28 mouse cellular contexts compared by ENCODE assay signal in genomic region chr1:66172127-66172526, GRCm38 (mm10). TPM values are rescaled to one million over a fixed set of nuclear protein-coding genes. Genes with fewer than 3 reads are reported as not detected.
DNase-seq lines count a peak whose midpoint lies in the region; ATAC-seq and TF ChIP-seq lines count a peak whose summit lies in the region.
"Had no signal": no experiment of that assay in that cellular context is flagged by ENCODE, and none has a peak within 500 bp of the region (broad histone marks: within the 10 kb centered on the region; RNA-seq: fewer than 3 reads in every experiment).

No protein-coding gene starts in this region.

- DNase-seq in retina, postnatal 1 day, result peak; percentile 49
- no peak for DNase-seq in retina, embryonic 14.5 days (ENCODE audit: low spot score)
- no peak for DNase-seq in thymus, adult 2 months
- DNase-seq: adrenal gland, adult 8-10 months; adrenal gland, postnatal 25 days; B cell, adult 2 months; cerebellum, adult 18-20 months; cerebellum, adult 9-10 months; cerebellum, postnatal 25 days; gastrocnemius, postnatal 10 days; gastrocnemius, postnatal 36 days; heart, adult 2 months; heart, postnatal 14 days; heart, postnatal 4 days; kidney, adult 18-20 months had no signal

- no peak for ATAC-seq in forebrain, embryonic 12.5 days (ENCODE audit: low FRiP score)
- no peak for ATAC-seq in forebrain, embryonic 15.5 days (replicated peaks)
- ATAC-seq: activated CD4-positive, CD25-positive, alpha-beta regulatory T cell, adult 4 months; CD4-positive, CD25-positive, alpha-beta regulatory T cell, adult 4 months; hindbrain, postnatal 0 days; inflammation-experienced regulatory T-cells, adult 6 months; intestine, embryonic 16.5 days had no signal

- H3K79me2 ChIP-seq in myocyte (ENCODE audit: control insufficient read depth, insufficient read depth), result no peaks in the 10 kb centered on the region

- 0 out of 2 replicates have a peak overlapping the region, but pooled peaks have one; percentile 42 for H3K27ac ChIP-seq in forebrain, embryonic 12.5 days
- H3K27ac ChIP-seq in forebrain, embryonic 15.5 days (replicated peaks), result no peak overlapping the region
- H3K27ac ChIP-seq in thymus, adult 2 months (ENCODE audit: control insufficient read depth, insufficient read depth, low read length), result no peak overlapping the region
- H3K27ac ChIP-seq: embryonic facial prominence, embryonic 13.5 days; forebrain, embryonic 10.5 days; heart, adult 2 months; heart, embryonic 10.5 days; heart, embryonic 13.5 days; hindbrain, embryonic 14.5 days; hindbrain, postnatal 0 days had no signal

- H3ac ChIP-seq in myocyte (ENCODE audit: control insufficient read depth, insufficient read length), result no peak overlapping the region

- no peak overlapping the region for H3K9ac ChIP-seq in forebrain, embryonic 12.5 days
- no peak overlapping the region for H3K9ac ChIP-seq in forebrain, embryonic 15.5 days (replicated peaks)
- H3K9ac ChIP-seq: embryonic facial prominence, embryonic 13.5 days; heart, embryonic 13.5 days; hindbrain, embryonic 14.5 days had no signal

- H3K4me2 ChIP-seq in forebrain, embryonic 12.5 days, result no peak overlapping the region
- no peak overlapping the region for H3K4me2 ChIP-seq in forebrain, embryonic 15.5 days (replicated peaks)
- H3K4me2 ChIP-seq in myocyte (ENCODE audit: low read depth), result peak overlapping the region; percentile 32
- H3K4me2 ChIP-seq: embryonic facial prominence, embryonic 13.5 days; heart, embryonic 13.5 days; hindbrain, embryonic 14.5 days had no signal

- H3K36me3 ChIP-seq in forebrain, embryonic 12.5 days (replicated peaks), result no peaks in the 10 kb centered on the region
- H3K36me3 ChIP-seq in forebrain, embryonic 15.5 days, result no peaks in the 10 kb centered on the region
- H3K36me3 ChIP-seq in myocyte (ENCODE audit: control insufficient read depth, insufficient read depth), result no peaks in the 10 kb centered on the region
- H3K36me3 ChIP-seq in thymus, adult 2 months (ENCODE audit: control insufficient read depth, insufficient read depth, low read length), result no peaks in the 10 kb centered on the region
- H3K36me3 ChIP-seq: embryonic facial prominence, embryonic 13.5 days; forebrain, embryonic 10.5 days; heart, embryonic 10.5 days; heart, embryonic 13.5 days had no signal

- no peaks in the 10 kb centered on the region for H3K27me3 ChIP-seq in forebrain, embryonic 12.5 days
- H3K27me3 ChIP-seq in forebrain, embryonic 15.5 days, result no peaks in the 10 kb centered on the region
- H3K27me3 ChIP-seq in myocyte (ENCODE audit: control insufficient read depth, insufficient read depth, insufficient read length), result no peaks in the 10 kb centered on the region
- no peaks in the 10 kb centered on the region for H3K27me3 ChIP-seq in thymus, adult 2 months (ENCODE audit: control insufficient read depth, insufficient read depth, low read length)
- H3K27me3 ChIP-seq: embryonic facial prominence, embryonic 13.5 days had no signal

- H3K9me3 ChIP-seq in forebrain, embryonic 12.5 days, result no peaks in the 10 kb centered on the region
- H3K9me3 ChIP-seq in forebrain, embryonic 15.5 days, result no peaks in the 10 kb centered on the region
- H3K9me3 ChIP-seq: embryonic facial prominence, embryonic 13.5 days; forebrain, embryonic 10.5 days; heart, embryonic 10.5 days; heart, embryonic 13.5 days had no signal

- TF ChIP-seq CTCF in thymus, adult 2 months (IDR thresholded peaks at IDR 0.05; ENCODE audit: borderline replicate concordance, control insufficient read depth, extremely low read depth, insufficient read depth, low read length, poor library complexity), result no peak

- TF ChIP-seq POLR2A in myocyte (IDR thresholded peaks at IDR 0.05; ENCODE audit: insufficient read length, low read depth), result no peak
- no peak for TF ChIP-seq POLR2A in thymus, adult 2 months (IDR thresholded peaks at IDR 0.05; ENCODE audit: control insufficient read depth, extremely low read depth, insufficient read depth, low read length, poor library complexity)

- H3K4me1 ChIP-seq in forebrain, embryonic 12.5 days, result peaks cover 10% of the 10 kb centered on the region
- H3K4me1 ChIP-seq in forebrain, embryonic 15.5 days, result peaks cover 6% of the 10 kb centered on the region
- no peaks in the 10 kb centered on the region for H3K4me1 ChIP-seq in thymus, adult 2 months (replicated peaks; ENCODE audit: control insufficient read depth, insufficient read depth, low read length)

- no peak overlapping the region for H3K4me3 ChIP-seq in forebrain, embryonic 12.5 days (replicated peaks)
- H3K4me3 ChIP-seq in forebrain, embryonic 15.5 days, result no peak overlapping the region
- no peak overlapping the region for H3K4me3 ChIP-seq in myocyte
- H3K4me3 ChIP-seq in thymus, adult 2 months (ENCODE audit: control insufficient read depth, insufficient read depth, low read length), result no peak overlapping the region
- H3K4me3 ChIP-seq: embryonic facial prominence, embryonic 13.5 days; forebrain, embryonic 10.5 days; heart, adult 2 months; heart, embryonic 10.5 days; heart, embryonic 13.5 days had no signal

- WGBS in forebrain, embryonic 12.5 days, result 47% methylated on average over 3 of the region's 3 CpGs
- WGBS in forebrain, embryonic 15.5 days, result 27% methylated on average over 3 of the region's 3 CpGs
- WGBS in thymus, adult 2 months, result 90% methylated on average over 3 of the region's 3 CpGs

TF ChIP-seq in myocyte, 11 proteins besides CTCF, POLR2A, EP300 and RAD21:
- TF ChIP-seq REST (IDR thresholded peaks at IDR 0.05; ENCODE audit: insufficient read depth, insufficient read length) (no peak), MYOD1 (IDR thresholded peaks at IDR 0.05; ENCODE audit: control insufficient read depth in 1 of 3, insufficient read length in 2 of 3, low read depth in 2 of 3) (peak; percentile 26 to 52 (median 43)), USF1 (IDR thresholded peaks at IDR 0.05; ENCODE audit: low read depth) (no peak), TCF3 (IDR thresholded peaks at IDR 0.05; ENCODE audit: insufficient read length, low read depth) (peak; percentile 1), SRF (IDR thresholded peaks at IDR 0.05; ENCODE audit: control insufficient read depth, insufficient read length, low read depth) (no peak), E2F4 (IDR thresholded peaks at IDR 0.05; ENCODE audit: insufficient read depth) (no peak), MYOG (IDR thresholded peaks at IDR 0.05; ENCODE audit: control insufficient read depth in 1 of 3, insufficient read depth in 1 of 3, insufficient read length in 2 of 3, low read depth in 2 of 3) (peak in 1 of 3 experiments; percentile 49), POLR2AphosphoS2 (IDR thresholded peaks at IDR 0.05; ENCODE audit: insufficient read length, low read depth) (no peak), CEBPB (IDR thresholded peaks at IDR 0.05; ENCODE audit: insufficient read depth, poor library complexity, severe bottlenecking) (no peak), TCF12 (IDR thresholded peaks at IDR 0.05; ENCODE audit: insufficient read depth, poor library complexity, severe bottlenecking) (no peak), MAX (IDR thresholded peaks at IDR 0.05; ENCODE audit: low read depth) (no peak)

RNA-seq across cellular contexts. Expression of gene Map2, which starts 2.9 kb away (rescaled TPM):
- polyA plus RNA-seq in forebrain, embryonic 12.5 days (2016; fragmentation: Nextera tagmentation; extraction: Ambion mirVana), result 339 and 369 TPM in 2 replicates
- polyA plus RNA-seq in forebrain, embryonic 15.5 days (2015; fragmentation: Nextera tagmentation; extraction: Ambion mirVana), result 438 and 448 TPM in 2 replicates
- polyA plus RNA-seq in myocyte (2012; fragmentation: generic; extraction: Trizol), result 2.4 TPM
- polyA plus RNA-seq in thymus, adult 2 months (2012; rRNA removed), result 3.3 and 4.6 TPM in 2 replicates

Comparison
In these comparisons a context has a peak if more than half of its experiments do, and no peak if none do; other contexts are left out.
1. RNA of gene Map2, which starts 2.9 kb away (polyA plus RNA-seq): 438 to 448 TPM in forebrain, embryonic 15.5 days and 339 to 369 TPM in forebrain, embryonic 12.5 days; 3.3 to 4.6 TPM in thymus, adult 2 months and 2.4 TPM in myocyte (single experiment); every median in the first group is over 10 times any median in the second.